Mouse (Mus musculus) limb, embryonic 10.5 days (tissue): ENCODE data around the gene Scd1. TPM values are rescaled to one million over a fixed set of nuclear protein-coding genes. Genes with fewer than 3 reads are reported as not detected.
A peak's percentile ranks its signal among the peaks of the same experiment; 100 is the strongest.

Experiments used
- DNase-seq: peaks from one replicate; pipeline ENCODE4 v3.0.0-alpha.2; 2017; ENCODE audit warnings: low spot score
- H3K27ac ChIP-seq: fragments of 300-500 bp; sonication (generic); 2 replicates; pipeline ENCODE4 v1.5.1; 2016; ENCODE audit warnings: mild to moderate bottlenecking
- H3K27me3 ChIP-seq: fragments of 300-500 bp; sonication (generic); 2 replicates; pipeline ENCODE4 v1.6.1; 2016; ENCODE audit warnings: low read depth, mild to moderate bottlenecking; ENCODE audit not compliant: poor library complexity, severe bottlenecking
- H3K36me3 ChIP-seq: fragments of 300-500 bp; sonication (generic); 2 replicates; pipeline ENCODE4 v1.6.1; 2016; ENCODE audit warnings: mild to moderate bottlenecking, moderate library complexity
- H3K4me1 ChIP-seq: fragments of 300-500 bp; sonication (generic); 2 replicates; pipeline ENCODE4 v1.6.1; 2016
- H3K4me3 ChIP-seq: fragments of 300-500 bp; sonication (generic); 2 replicates; pipeline ENCODE4 v1.5.1; 2016; ENCODE audit warnings: mild to moderate bottlenecking, moderate library complexity
- H3K9me3 ChIP-seq: fragments of 300-500 bp; sonication (generic); replicated peaks from 2 replicates; pipeline ENCODE4 v1.6.1; 2016; ENCODE audit warnings: mild to moderate bottlenecking
- WGBS: fragments of 180-500 bp; shearing (Covaris S2); methylation state at CpG from one replicate; pipeline ENCODE4 v1.1.7; 2016; 5-methylcytosine and 5-hydroxymethylcytosine counted together
- polyA plus RNA-seq: library from polyadenylated mRNA; unstranded; fragments of >200 nt; fragmentation: Nextera tagmentation; extraction: Ambion mirVana; gene quantifications from 2 replicates; pipeline ENCODE4 v1.2.1, GENCODE M21; 2016

Scd1 gene
- polyA plus RNA-seq, 1 experiment from 2014 or later = 16.6 TPM

DNA sequence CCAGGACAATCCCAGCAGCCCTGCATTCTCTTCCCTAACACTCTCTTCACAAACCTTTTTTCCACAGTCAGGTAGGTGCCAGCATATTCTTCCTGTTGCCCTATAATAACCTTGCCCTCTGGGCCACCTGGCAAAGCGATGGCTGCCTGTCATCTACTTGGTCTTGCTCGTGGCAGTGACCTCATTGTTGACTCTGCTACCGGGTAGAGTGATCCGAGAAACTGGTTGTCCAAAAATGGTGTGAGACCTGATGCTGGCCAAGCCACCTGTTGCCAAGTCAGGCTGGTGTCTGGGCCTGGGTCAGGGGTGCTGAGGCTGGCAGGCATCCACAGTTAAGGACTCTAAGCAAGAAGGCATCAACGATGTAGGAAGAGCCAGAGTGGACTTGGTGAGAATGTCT lies 10.4 kb upstream of the Scd1 start:
- no peaks in the 10 kb centered on the region for H3K9me3 ChIP-seq
- H3K36me3 ChIP-seq = no peaks in the 10 kb centered on the region
- no peak overlapping the region for H3K27ac ChIP-seq
- no peaks in the 10 kb centered on the region for H3K4me1 ChIP-seq
- WGBS = 90% methylated on average over 5 of the region's 5 CpGs
- no peak for DNase-seq
- H3K4me3 ChIP-seq = no peak overlapping the region
- 0 out of 2 replicates have a peak, but pooled peaks cover 5% of the 10 kb centered on the region for H3K27me3 ChIP-seq

DNA sequence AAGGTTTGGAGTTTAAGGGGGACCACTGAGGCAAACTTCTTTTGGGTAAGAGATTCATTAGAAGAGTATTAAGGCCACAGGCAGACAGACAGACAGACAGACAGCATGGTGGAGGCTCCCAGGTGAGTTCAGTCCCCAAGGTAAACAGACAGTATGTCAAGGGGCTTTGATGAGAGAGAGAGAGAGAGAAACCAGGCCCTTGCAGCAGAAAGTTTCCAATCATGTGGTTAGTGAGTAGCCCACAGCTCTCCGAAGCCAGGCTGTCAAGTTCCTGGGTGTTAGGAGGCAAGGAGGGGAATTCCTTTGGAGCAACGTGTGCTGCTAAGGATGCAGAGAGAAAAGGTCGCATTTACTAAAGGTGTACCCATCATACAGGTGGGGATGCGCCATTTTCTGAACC lies 9.8 kb upstream of the Scd1 start:
- H3K9me3 ChIP-seq = no peaks in the 10 kb centered on the region
- H3K4me1 ChIP-seq = no peaks in the 10 kb centered on the region
- no peak overlapping the region for H3K27ac ChIP-seq
- 0 out of 2 replicates have a peak, but pooled peaks cover 5% of the 10 kb centered on the region for H3K27me3 ChIP-seq
- no peaks in the 10 kb centered on the region for H3K36me3 ChIP-seq
- DNase-seq = no peak
- H3K4me3 ChIP-seq = no peak overlapping the region
- whole genome bisulfite sequencing = 64% methylated on average over 4 of the region's 4 CpGs

DNA sequence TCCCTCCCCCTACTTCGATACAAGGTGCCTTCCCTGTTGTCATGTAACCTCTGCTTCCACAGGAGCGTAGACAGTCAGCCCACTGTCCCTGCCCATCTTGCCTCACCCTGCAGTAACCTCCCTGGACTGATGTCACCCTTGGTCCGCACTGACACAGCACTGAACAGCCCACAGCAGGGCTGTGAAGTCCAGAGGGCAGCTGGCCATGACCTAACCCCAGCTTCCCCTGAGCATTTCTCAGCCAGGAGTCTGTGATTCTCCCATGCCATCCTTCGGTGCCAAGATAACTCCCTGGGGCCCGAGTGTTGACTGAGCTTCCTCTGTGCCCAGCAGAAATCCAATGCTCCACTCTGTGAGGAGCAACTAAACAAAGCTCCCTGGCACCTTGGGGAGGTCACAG lies 8.6 kb upstream of the Scd1 start:
- no peak for DNase-seq
- Histone ChIP-seq H3K36me3 (no peaks in the 10 kb centered on the region), H3K27ac (no peak overlapping the region), H3K9me3 (no peaks in the 10 kb centered on the region), H3K4me3 (no peak overlapping the region), H3K27me3 (0 out of 2 replicates have a peak, but pooled peaks cover 5% of the 10 kb centered on the region), H3K4me1 (no peaks in the 10 kb centered on the region)
- WGBS = 88% methylated on average over 5 of the region's 5 CpGs

DNA sequence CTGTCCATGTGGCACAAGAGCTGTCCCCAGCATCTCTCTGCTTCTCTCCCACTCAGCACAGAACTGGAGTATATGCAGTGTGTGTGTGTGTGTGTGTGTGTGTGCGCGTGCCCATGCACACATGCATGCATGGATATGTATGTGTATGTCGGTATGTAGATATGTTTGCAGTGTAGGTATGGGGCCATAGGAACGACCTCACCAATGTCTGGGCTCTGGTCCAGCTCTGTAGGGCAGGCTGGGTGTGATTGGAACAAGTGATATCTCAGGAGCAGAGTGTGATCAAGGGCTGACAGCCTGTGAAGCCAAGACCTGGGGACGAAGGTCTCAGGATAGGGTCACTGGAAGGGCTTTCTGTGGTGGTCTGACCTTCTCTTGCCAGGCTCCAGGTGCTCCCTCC lies 7.8 kb upstream of the Scd1 start:
- no peak overlapping the region for H3K4me3 ChIP-seq
- 92% methylated on average over 5 of the region's 5 CpGs for WGBS
- 0 out of 2 replicates have a peak, but pooled peaks cover 5% of the 10 kb centered on the region for H3K27me3 ChIP-seq
- no peaks in the 10 kb centered on the region for H3K36me3 ChIP-seq
- no peak for DNase-seq
- no peaks in the 10 kb centered on the region for H3K4me1 ChIP-seq
- no peak overlapping the region for H3K27ac ChIP-seq
- no peaks in the 10 kb centered on the region for H3K9me3 ChIP-seq

DNA sequence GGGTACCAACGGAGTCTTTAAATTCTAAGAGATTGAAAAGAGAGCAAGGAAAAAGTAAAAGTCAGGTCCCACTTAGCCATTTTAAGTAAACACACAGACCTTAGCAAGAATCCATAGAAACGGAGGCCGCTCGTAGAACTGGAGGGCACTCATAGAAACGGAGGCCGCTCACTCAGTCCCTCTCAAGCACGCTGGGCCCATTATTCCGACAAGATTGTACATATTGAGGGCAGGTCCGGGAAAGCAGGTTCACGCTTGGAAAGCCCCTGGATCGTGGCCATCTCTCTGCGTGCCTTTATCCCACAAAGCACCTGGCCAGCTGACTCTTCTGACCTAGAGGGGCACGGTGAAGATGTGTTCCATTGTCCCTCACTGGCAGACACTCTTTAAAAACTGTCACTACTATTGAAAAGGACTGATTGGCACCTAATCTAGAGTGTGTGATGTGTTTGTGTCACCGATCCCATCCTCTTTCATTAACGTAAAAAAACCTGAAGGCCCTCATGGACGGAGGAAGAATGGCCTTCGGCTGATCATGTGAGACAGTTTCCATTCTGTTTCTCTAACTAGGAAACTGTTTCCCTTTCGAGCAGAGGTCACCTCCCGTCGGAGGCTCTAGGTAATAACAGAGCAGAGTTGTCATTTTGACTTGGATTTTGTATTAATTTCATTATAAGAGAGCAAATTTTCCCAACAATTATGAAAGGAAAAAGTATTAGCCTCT lies 2.8 kb upstream of the Scd1 start:
- 0 out of 2 replicates have a peak, but pooled peaks cover 1% of the 10 kb centered on the region for H3K27me3 ChIP-seq
- DNase-seq = no peak
- H3K4me3 ChIP-seq = no peak overlapping the region
- 95% methylated on average over 20 of the region's 20 CpGs for WGBS
- no peaks in the 10 kb centered on the region for H3K9me3 ChIP-seq
- H3K4me1 ChIP-seq = peaks cover 29% of the 10 kb centered on the region
- H3K27ac ChIP-seq = no peak overlapping the region
- H3K36me3 ChIP-seq = peaks cover 6% of the 10 kb centered on the region

DNA sequence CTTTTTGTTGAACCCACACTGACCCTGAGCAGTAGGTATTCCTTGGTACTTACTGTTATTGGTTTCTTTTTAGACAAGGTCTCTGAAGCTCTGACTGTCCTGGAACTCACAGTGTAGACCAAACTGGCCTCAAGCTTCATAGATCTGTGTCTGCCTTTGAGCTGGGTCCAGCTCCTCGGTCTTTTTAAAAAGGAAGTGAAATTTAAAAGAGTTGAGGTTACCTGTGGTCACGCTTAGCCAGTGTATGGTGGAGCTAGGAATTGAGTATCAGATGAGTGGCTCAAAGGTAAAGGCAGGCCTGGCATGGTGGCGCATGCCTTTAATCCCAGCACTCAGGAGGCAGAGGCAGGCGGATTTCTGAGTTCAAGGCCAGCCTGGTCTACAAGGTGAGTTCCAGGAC lies 916 bp upstream of the Scd1 start:
- H3K27me3 ChIP-seq = no peaks in the 10 kb centered on the region
- peak overlapping the region; percentile 88 for H3K27ac ChIP-seq
- H3K4me3 ChIP-seq = peak overlapping the region; percentile 67
- no peaks in the 10 kb centered on the region for H3K9me3 ChIP-seq
- H3K36me3 ChIP-seq = peaks cover 19% of the 10 kb centered on the region
- WGBS = 72% methylated on average over 4 of the region's 4 CpGs
- no peak for DNase-seq
- H3K4me1 ChIP-seq = peaks cover 30% of the 10 kb centered on the region

DNA sequence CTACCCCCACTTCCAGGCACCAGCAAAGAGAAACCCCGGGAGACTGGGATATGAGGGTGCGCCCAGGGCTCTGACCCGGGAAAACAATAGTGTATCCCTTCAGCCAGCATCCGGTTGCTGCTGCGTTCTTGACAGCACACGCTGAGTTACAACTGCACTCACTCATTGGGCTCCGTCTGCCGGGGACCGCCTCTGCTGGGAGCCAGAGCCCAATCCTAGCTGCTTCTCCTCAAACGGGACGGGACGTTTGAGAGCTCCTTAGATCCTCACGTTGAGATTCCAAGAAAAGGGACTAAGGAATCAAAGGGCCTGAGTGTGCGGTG lies 505 bp upstream of the Scd1 start:
- DNase-seq = peak; percentile 79
- Histone ChIP-seq H3K4me3 (peak overlapping the region; percentile 67), H3K9me3 (no peaks in the 10 kb centered on the region), H3K36me3 (peaks cover 23% of the 10 kb centered on the region), H3K27me3 (no peaks in the 10 kb centered on the region), H3K27ac (peak overlapping the region; percentile 88), H3K4me1 (peaks cover 30% of the 10 kb centered on the region)
- WGBS = 0% methylated on average over 14 of the region's 14 CpGs

DNA sequence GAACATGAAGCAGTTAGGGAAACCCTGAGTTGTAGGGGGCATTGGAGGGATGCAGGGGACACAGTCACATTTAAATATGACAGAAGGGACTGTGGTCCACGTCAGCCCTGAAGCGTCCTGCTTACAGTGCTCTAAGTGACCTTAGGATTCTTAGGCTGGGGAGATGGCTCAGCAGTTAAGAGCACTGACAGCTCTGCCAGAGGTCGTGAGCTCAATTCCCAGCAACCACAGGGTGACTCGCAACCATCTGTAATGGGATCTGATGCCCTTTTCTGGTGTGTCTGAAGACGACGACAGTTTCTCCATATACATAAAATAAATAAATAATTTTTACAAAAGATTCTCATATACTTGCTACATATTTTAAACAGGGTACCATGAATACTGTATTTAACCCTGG lies 4.1 kb downstream of the Scd1 start:
- peaks cover 27% of the 10 kb centered on the region for H3K4me1 ChIP-seq
- H3K36me3 ChIP-seq = peaks cover 69% of the 10 kb centered on the region
- no peak overlapping the region for H3K4me3 ChIP-seq
- H3K27ac ChIP-seq = no peak overlapping the region
- 86% methylated on average over 6 of the region's 6 CpGs for WGBS
- H3K27me3 ChIP-seq = no peaks in the 10 kb centered on the region
- no peak for DNase-seq
- H3K9me3 ChIP-seq = no peaks in the 10 kb centered on the region

DNA sequence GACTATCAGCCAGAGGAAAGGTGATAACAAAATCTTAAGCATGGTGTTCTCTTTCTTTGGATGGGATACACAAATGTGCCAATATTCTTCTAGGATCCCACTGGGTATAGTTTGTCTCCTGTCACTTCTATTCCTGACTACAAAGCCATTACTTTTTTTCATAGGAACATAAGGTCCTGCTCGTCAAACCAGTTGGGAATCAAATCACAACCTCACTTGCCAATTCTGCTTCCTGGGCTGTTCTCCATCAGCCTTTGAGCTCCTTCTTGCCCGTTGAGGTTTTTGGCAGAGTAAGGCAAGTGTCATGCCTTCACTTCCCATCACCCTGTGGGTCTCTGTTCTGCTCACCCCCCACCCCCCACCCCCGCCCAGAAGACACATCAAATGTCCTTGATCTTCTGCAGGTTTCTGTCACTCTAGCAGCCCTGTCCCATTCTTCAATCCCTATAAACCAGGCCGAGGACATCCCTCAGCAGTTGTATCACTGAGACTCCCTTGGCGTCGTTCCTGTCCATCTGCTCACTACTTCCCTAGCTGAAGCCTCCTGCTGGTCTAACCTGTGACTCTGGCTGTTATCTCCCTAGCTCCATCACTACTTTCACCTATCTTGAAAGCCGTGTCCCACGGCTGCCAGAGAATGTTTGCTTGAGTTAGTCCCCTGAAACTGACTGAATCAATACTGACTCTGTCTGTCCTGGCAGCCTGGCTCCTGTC lies 7.0 kb downstream of the Scd1 start:
- WGBS = 88% methylated on average over 8 of the region's 8 CpGs
- Histone ChIP-seq H3K4me3 (no peak overlapping the region), H3K27me3 (no peaks in the 10 kb centered on the region), H3K27ac (no peak overlapping the region), H3K36me3 (peaks cover 94% of the 10 kb centered on the region), H3K4me1 (peaks cover 4% of the 10 kb centered on the region; the same call in 1 of the 2 replicates), H3K9me3 (no peaks in the 10 kb centered on the region)
- no peak for DNase-seq

DNA sequence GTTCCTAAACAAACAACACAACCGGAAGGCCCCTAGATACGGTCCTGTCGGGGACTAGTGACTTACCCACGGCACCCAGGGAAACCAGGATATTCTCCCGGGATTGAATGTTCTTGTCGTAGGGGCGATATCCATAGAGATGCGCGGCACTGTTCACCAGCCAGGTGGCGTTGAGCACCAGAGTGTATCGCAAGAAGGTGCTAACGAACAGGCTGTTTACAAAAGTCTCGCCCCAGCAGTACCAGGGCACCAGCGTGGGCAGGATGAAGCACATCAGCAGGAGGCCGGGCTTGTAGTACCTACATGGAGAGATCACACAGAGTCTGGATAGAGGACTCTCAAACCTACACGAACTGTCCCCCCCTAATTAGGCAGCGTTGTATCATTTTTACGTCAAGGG lies 7.6 kb downstream of the Scd1 start:
- Histone ChIP-seq H3K36me3 (peaks cover 94% of the 10 kb centered on the region), H3K4me1 (no peaks in the 10 kb centered on the region; the same call in 1 of the 2 replicates)

DNA sequence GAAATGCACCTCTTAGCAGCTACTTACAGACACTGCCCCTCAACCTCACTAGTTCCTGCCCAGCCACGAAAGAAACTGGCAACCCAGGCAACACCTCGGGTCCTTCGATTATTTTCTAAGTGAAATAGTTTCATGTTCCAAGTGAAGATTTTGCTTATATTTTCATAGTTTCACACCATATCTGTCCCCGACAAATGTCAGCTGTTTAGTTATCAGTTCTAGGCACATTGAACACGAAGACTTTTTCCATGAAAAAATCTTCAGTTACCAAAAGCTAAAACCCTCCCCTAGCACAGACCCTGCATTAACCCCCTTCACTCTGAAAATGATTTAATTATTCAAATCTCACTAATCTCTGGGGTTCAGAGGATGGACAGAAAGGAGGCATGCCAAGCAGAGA lies 10.9 kb downstream of the Scd1 start:
- no peaks in the 10 kb centered on the region for H3K4me1 ChIP-seq
- no peaks in the 10 kb centered on the region for H3K9me3 ChIP-seq
- no peak for DNase-seq
- 92% methylated on average over 5 of the region's 5 CpGs for WGBS
- no peak overlapping the region for H3K27ac ChIP-seq
- peaks cover 74% of the 10 kb centered on the region for H3K36me3 ChIP-seq
- H3K4me3 ChIP-seq = no peak overlapping the region
- no peaks in the 10 kb centered on the region for H3K27me3 ChIP-seq

More for the DNA sequence above, 7.6 kb downstream of the Scd1 start:
- 94% methylated on average over 18 of the region's 18 CpGs for WGBS
- Histone ChIP-seq H3K4me3 (no peak overlapping the region), H3K27ac (no peak overlapping the region), H3K27me3 (no peaks in the 10 kb centered on the region), H3K9me3 (no peaks in the 10 kb centered on the region)
- no peak for DNase-seq

DNA sequence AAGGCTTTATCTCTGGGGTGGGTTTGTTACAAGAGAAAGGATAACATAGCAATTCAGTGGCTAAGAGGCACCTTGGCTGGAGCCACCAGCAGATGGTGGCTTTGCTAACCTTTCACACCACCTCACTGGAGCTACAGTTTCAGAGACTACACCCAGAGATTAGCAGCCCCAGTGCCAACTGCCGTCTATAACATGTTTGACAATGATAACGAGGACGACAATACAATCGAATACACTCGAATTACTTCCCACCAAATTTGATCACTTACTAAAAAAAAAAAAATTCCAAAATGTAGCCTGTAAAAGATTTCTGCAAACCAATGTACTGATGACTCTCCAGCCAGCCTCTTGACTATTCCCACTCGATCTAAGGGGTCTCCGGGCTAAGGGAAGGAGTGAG lies 12.7 kb downstream of the Scd1 start:
- no peak overlapping the region for H3K4me3 ChIP-seq
- DNase-seq = no peak
- H3K27me3 ChIP-seq = no peaks in the 10 kb centered on the region
- H3K9me3 ChIP-seq = no peaks in the 10 kb centered on the region
- H3K27ac ChIP-seq = no peak overlapping the region
- peaks cover 56% of the 10 kb centered on the region for H3K36me3 ChIP-seq
- 89% methylated on average over 7 of the region's 7 CpGs for WGBS
- H3K4me1 ChIP-seq = peaks cover 2% of the 10 kb centered on the region

DNA sequence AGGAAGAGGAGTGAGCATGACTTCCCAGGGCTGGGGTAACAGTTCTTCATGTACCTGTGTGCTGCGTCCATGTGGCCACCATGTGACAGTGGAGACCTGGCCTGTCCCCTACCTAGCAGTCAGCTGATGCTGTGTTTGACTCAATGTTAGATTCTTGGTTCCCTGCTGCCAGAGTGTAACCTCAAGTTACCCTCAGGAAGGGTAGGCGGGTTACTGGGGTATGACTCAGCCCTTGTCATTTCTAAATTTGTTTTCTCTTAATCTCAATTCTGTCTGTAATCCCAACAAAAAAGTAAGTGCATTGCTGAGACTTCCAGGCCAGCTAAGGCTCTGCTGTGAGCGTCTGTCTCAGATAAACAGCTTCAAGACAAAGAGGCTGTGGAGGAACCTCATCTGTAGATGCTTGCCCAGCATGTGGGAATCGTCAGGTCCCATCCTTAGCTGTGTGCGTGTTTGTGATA lies 13.7 kb downstream of the Scd1 start:
- 81% methylated on average over 5 of the region's 5 CpGs for WGBS

More for the DNA sequence above, 13.7 kb downstream of the Scd1 start:
- Histone ChIP-seq H3K4me1 (peaks cover 12% of the 10 kb centered on the region), H3K9me3 (no peaks in the 10 kb centered on the region), H3K36me3 (peaks cover 46% of the 10 kb centered on the region), H3K27me3 (no peaks in the 10 kb centered on the region), H3K27ac (no peak overlapping the region), H3K4me3 (no peak overlapping the region)
- DNase-seq = no peak
